Mouse (Mus musculus): ENCODE data around the gene Farsa.

The Farsa gene

GRCm38 (mm10) chr8:84910551-84910950 lies 53.8 kb downstream of the Farsa start:
- DNase-seq (ENCODE audit: low spot score) = no peak

- no peak for DNase-seq (ENCODE audit: low spot score)
These were observed 55.1 kb downstream of the Farsa start for GRCm38 (mm10) chr8:84911854-84912253.

DNA sequence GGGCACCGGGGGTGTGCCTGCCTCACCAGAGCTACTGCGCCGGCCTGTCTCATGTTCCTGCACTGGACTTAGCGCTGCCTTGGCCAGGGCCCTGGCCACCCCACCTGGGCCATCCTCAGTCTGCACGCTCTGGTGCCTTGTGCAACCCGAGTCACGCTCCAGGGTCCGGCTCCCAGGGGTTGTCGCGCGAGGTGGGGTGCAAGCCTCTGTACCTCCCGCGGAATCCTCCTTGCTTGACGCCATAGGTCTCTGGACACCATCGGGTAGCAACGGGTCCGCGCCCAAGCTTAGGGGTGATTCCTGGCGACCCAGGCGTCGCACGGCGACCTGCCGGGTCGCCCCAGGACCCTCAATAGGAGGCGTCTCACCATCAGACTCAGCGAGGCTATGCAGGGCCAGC lies 55.6 kb downstream of the Farsa start:
- DNase-seq (ENCODE audit: low spot score) = no peak

GRCm38 (mm10) chr8:84912895-84913501 lies 56.2 kb downstream of the Farsa start:
- no peak for DNase-seq (ENCODE audit: low spot score)

DNA sequence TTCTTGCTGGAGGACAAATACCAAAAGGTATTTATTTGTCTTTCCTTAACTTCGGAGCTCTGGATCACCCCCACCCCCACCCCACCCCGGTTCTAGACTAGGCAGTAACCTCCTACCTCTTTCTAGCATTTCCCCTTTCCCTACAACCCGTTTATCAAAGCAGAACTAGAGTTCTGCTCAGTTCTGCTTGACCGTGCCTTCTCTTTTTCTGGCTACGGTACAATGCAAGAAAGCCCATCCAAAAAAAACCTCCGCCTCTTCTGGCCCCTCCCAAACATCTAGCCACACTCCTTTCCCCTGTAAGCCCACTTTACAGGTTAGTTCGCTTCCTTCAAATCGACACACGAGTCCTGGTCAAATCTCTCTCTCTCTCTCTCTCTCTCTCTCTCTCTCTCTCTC lies 56.7 kb downstream of the Farsa start:
- DNase-seq (ENCODE audit: low spot score) = no peak

DNA sequence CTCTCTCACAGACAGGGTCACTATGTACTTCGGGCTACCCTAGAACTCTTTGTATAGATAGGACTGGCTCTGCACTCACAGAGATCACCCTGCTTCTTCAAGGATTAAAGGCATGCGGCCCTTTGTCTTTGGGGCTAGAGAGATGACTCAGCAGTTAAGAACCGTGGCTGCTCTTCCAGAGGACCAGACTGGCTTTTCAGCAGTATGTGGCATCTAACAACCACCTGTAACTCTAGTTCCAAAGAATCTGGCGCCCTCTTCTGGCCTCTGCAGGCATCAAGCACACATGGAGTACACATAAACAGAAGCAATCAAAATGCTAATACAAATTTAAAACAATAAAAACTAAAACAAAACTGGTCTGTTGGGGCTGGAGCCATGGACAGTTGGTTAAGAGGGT lies 57.2 kb downstream of the Farsa start:
- no peak for DNase-seq (ENCODE audit: low spot score)

- DNase-seq (ENCODE audit: low spot score) = no peak
These were observed 58.5 kb downstream of the Farsa start for GRCm38 (mm10) chr8:84915269-84915668.

GRCm38 (mm10) chr8:84917781-84918180 lies 61.0 kb downstream of the Farsa start:
- no peak for DNase-seq (ENCODE audit: low spot score)

DNA sequence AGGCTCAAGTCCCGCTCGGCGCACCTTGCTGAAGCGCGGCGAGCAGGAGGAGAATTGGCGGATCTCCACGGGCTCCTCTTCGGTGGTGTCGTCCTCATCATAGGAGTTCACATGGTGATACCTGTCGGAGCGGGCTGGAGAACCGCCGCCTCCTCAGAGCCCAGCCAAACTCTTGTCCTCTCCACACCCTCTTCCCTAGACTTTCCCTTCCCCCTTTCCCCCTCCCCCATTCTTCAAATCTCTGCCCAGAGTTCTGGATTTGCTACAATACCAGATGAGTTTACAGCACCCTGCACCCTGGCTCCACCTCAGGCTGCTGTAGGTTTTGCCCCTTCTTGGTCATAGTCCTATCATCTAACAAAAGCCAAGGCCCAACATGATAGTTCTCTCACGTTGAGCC lies 61.9 kb downstream of the Farsa start:
- no peak for DNase-seq (ENCODE audit: low spot score)
